Mouse (Mus musculus) spleen, adult 2 months (tissue): ENCODE data around the gene Eng.

Experiments used
- CTCF ChIP-seq: fragments of 200-500 bp; IDR thresholded peaks from 2 replicates; pipeline ENCODE4 v1.5.1; 2011; ENCODE audit warnings: mild to moderate bottlenecking, inconsistent platforms; ENCODE audit not compliant: insufficient read depth, insufficient read length, insufficient replicate concordance; ENCODE audit errors: extremely low read depth
- POLR2A ChIP-seq: fragments of 200-500 bp; IDR thresholded peaks from 2 replicates; pipeline ENCODE4 v1.6.1; 2011; ENCODE audit warnings: low read depth, low read length, inconsistent platforms

- TF ChIP-seq POLR2A (no peak), CTCF (no peak)
These were observed 48.7 kb upstream of the Eng start for GRCm38 (mm10) chr2:32597699-32598098.
